Mouse (Mus musculus): ENCODE results near the gene Tmem88.

Gene Tmem88

DNA sequence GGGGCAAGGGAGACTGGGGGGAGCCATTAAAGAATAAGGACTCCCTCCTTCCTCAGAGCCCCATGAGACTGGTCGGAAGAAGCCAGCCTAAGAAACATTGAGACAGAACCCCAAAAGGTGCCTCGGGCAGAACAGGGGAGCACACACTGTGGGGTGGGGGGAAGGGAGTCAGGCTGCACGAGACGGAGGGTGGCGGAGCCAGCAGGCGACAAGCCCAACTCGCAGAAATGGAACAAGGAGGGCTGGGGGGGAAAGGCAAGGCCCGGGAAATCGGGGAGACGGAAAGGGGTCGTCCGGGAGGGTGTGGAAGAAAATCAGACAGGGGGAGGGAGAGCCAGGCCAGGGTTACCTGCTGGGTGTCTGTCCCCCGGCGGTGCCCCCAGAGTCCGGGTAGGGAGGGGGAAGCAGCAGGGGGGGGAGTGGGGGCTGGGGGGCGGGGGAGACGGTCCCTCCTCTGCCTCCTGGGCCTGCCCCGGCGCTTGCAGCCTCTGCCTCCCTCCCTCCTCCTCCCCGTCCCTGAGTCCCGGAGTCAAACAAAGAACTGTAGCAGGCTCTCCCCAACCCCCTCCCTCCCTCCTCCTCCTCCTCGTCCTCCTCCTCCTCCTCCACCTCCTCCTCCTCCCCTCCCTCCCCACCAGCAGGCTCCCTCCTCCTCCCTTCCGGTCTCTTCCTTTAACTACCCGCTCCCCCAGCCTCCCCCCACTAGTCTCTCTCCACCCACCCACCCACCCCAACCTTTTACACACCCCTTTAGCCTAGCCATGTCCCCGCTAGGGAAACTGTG is 17.8 kb upstream of the Tmem88 start:
- peak; percentile 63 for DNase-seq

DNA sequence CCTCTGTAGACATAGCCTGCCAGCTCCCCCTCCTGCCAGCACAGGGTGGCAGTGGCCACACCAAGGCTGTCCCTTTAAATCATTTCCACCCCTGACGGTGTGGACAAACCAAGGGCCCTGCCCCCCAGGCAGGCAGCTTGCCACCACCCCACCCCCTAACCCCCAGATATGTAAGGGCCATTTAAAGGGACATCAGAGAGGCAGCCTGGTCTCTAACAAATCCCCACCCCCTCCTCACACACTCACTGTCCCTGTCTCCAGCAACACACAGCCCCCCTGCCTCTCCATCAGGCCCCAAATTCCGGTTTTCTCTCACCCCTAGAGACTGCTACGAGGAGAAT is 17.3 kb upstream of the Tmem88 start:
- peak; percentile 64 for DNase-seq

DNA sequence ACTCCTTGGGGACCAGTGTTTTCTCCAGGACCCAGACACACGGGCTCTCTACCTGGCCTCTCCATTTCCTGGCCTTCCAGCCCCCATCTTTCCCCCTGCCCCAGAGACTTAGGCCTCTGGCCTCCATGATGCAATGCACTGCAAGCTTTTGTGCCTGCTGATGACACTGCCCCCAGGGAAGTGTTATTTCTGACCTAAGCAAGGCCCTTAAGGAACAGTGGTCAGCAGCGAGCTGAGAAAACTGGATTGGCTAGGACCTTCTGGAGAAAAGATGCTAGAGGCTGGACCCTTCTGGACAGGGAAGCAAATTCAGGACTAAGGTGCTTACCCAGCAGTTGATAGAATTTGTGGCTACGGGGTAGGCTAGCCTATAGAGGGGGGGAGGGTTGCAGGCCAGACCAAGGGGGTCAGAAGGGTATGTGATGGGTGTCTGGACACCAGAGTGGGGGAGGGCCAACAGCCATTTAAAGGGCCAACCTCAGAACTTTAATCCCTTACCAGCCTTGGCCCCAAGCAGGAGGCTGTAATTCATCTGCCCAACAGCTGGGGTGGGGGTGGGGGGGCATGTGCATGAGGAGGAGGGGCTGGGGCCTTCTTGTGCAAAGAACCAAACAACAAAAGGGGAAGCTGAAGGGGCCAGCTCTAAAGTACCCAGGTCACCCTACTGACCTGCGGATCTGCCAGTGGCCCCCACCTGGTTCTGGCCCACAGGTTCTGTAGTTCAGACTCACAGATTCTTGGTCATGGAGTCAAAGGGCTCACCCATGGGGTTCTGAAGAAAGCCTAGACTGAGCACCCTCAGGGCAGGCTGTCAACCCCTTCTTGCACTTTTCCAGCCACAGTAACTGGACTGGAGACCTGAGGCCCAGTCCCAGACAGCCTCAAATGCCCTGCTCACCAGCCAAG is 16.6 kb upstream of the Tmem88 start:
- DNase-seq: no peak

DNA sequence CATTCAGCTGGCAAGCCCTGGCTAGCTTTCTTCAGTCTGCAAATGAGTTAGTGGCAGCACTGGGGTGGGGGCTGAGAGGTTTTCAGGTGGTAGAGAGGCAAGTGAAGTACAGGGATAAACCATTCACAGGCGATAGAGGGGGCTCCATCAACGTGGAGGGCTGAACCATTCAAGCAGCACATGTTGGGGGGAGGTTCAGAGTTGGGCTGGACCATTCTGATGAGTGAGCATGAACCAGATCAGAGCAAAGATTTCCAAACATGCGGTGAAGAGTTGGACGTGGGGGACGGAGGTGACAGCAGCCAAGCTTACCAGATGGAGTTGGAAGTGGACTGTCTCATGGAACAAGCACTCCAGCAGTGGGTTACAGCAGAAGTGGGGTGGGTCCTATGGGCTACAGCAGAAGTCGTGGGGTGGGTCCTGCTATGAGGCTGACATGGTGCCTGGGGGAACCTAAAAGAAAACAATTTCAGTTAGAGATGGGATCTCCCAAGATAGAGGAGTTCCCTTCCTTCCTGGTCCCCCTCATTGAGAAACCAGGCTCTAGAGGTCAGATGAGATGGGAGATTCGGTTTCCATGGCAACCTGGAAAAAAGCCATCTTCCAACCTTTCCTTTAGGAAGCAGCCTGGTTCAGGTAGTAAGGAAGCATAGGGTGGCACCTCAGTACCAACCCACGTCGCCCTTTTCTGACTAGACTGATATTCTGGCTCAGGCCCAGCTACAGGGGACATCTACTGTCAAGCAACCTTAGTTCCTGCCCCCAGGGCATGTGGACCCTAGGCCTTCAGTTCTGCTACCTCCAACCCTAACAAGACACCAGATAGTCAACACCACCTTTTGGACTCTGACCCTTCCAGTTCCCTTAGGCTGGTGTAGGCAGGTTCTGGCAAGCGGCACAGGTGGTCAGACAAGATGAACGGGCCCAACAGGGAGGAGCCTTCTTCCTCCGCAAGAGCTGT is 15.5 kb upstream of the Tmem88 start, which contains the start of gene Kdm6b:
TSS of gene Kdm6b (minus strand) at position 455 of the 961 bp plus-strand sequence.
- no peak for DNase-seq

DNA sequence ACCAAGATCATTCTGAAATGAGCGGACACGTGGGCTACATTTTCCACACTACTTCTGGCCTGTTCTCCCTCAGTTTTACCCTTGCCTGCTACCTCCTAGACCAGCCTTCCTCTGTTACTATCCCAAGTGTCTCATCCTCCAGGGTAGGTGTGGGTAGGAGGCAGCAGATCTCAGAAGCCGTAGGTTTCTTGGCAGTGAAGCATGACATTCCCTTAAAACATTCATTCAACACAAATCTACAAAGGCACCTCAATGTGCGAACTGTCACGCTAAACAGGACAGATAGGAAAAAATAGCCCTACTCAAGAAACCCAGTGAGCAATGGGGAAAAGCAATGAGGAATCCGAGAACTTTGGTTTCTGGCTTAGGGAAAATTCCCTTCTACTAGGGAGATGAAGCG is 14.5 kb upstream of the Tmem88 start:
- no peak for DNase-seq

DNA sequence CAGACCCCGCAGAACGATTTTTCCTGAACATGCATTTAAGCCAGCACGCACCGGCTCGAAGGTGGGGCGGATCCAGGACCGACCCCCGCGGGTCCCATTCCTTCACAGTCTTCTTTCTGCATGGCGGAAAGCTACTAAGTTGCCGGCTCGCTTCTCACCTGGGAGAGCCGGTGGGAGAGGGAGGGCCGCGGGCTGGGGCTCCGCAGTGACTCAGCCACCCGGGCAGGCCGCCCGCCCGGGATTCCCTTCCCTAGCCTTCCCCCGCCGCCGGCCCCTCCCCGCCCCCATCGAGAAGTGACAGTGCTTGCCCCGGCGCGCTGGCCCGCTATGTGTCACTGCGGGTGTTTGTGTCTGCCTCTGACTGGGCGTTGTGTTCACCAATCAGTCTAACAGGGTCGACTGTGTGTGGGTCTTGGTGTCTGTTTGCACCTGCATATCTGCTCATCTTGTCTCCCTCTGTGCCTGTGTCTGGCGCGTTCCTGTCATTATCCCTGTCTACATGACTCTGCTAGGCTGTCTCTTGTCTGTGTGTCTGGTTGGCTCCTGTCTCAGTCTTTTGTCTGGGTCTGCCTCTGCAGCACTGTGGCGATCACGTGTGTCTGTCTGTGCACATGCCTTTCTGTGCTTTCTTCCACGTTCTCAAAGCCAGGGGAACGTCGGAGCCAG is 13.6 kb upstream of the Tmem88 start:
- DNase-seq: peak; percentile 71

DNA sequence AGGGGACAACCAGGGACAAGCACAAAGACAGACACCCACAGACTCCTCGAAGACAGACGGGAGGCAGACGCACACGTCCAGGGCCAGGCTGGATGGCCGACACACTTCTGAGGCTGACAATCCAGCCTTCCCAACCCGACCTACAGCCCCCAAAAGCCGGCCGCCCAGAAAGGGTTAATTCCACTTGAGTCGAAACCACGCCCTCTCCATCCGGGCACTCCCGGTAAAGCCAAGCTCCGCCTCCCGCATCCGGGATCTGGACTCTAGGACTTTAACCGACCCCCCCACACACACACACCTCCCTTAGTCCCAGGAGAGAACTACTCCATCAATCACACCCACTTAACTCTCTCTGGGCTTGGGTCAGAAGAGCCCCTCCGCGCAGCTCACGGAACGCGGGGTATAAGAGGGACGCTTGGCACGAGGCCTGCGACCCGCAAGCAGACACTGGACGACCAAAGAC is 13.1 kb upstream of the Tmem88 start:
- DNase-seq: peak; percentile 95

DNA sequence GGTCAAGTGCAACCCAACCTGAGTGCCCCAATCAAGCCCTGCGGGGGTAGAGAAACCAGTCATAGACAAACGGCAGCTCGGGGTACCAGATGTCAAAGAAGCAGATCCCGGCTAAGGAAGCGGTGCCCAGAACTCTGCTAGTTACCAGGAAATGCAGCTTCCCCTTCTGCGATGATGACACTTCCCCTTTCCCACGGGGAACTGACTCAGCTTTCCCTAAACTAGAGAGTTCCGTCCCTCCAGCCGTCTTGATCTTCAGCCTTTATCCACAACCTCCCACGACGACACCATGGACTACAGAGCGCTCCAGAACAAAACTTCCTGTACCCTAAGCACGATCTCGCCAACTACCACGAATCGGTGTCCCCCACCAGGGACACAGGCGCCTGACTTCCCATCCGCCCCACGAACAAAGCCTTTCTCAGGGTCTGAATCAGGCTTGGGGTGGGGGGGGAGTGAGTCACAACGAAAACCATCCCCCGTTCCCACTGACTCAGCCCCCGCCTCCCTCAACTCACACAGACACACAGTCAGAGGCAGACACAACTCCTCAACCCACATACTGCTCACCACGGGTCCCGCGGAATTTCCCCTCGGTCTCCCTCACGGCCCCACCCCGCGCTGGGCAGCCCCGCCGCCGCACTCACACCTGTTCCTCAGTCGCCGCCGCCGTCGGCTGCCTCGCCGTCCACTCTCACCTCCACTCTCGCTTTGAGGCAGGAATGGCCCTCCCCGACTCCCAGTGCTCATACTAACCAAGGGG is 12.5 kb upstream of the Tmem88 start:
- DNase-seq: no peak

DNA sequence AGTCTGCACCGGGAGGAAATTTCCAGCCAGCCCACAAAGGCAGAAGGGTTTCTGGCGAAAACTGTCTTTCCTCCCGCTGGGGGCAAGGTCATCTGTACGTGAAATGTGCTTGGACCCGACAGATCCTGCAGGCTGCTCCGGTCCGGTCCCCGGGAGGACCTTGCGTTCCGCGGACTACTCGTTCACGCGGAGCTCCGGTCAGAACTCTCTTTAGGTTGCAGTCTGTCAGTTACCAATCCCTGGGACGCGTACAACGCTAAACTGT is 11.9 kb upstream of the Tmem88 start:
- DNase-seq: no peak

DNA sequence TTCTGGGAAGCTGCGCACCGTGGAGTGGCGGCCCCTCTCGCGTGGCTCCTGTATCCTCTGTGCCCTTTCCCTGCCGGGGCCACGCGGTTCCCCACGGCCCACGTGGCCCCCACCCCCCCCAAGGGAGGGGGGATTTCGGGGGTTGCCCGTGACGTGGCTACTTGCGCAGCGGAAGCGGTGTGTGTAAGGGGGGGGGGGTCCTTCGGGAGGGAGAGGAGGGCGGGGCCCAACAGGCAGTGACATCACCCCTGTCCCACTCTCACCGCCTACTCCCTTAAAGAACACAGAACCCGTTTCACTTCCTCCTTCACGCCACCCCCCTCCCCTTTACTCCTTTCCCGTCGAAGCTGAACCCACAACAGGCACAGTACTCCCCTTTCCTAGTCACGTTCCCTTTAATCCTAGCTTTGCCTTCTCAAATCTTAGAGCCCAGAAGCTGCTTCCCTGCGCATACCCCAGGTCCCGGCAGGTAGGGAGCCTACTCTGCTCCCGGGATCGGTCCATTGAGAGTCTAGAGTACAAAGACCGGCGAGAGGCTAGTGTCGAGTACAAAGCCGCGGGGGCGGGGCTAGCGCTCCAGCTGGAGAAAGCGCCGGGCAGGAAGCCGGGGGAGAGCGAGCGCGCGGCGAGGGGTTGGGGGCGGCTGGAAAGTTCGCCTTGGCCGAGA is 11.5 kb upstream of the Tmem88 start:
- DNase-seq: peak; percentile 79

DNA sequence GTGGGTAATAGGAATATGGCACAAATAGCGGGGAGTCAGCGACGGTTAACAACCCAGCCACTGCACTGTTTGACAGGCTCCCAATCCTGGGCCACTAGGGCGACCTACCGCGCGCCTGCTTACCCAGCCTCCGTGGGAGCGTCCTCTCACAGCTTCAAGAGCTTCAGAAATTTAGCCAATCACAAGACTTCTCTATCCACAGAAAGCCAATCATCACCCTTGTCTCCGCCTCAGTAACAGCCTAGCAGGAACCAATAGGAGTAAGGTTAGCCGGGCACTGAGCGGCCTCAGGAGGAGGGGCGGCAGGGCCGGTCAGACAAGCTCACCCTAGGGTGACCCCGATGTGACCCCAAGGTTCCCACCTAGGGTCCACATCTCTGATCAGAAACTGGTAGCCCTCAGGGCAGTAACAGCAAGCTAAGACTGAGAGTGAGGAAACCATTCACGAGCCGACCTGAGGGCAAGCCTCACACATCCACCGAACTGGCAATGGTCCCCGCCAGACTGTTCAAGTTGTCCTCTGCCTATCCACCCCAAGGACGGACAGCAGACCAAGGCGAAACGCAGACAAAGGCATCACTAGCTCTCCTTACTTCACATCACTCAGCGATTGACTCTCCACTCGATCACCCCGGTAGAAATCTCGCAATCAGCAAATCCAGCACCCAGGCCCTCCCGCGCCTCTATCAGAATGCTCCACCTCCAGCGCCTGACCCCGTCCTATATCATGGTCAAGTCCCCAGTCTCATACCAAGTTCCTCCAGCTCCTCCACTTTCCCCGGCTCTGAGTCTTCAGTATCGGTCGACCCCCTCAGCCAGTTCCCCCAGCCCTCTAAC is 10.7 kb upstream of the Tmem88 start:
- DNase-seq: peak; percentile 55

DNA sequence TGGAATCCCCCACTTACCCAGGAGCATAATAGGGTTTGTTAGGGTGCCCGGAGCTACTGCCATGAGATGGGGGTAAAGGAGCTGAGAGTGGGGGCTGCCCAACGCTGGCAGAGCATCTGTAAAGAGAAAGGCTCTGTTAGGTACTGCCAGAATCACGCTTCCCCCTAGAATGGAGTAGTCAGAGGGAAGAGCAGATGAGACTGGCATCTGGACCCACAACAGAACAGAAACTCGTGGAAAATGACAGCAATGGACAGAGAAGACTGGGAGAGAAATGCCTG is 9.6 kb upstream of the Tmem88 start:
- DNase-seq: no peak

DNA sequence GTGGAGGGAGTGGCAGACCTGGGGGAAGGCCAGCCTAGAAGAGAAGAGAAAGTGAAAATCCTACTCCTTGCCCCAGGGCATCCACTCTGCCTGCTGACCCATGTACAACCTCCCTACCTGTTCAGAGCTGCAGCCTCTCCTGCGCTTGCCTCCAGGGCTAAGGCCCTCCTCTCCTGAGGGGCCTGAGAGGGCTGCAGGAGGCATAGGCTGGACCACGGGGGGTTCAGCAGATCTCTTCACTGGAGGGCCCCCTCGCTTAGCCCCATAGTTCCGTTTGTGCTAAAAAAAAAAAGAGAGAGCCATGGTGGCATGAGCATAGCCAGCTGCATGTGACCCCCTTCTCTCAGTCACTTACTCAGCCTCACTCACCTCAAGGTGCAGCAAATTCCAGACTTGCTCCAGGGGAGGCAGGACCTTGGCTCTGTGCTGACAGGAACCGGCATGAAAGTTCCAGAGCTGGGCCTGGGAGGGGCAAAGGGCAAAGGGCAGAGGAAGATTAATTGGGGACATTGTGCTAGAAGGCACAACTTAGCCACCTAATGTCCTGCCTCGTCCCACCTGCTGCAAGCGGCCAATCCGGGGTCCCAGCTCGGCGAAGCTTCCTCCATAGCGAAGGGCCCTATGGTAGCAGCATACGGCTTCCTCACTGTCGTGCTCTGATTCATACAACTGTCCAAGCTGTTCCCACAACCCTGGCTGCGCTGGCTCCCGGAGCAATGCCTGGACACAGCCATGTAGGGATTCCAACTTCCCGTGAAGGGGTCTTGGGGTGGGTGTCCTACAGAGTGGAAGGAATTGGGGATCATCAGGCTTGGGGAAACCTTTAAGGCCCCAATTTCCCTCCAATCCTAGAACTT is 9.1 kb upstream of the Tmem88 start:
- no peak for DNase-seq

DNA sequence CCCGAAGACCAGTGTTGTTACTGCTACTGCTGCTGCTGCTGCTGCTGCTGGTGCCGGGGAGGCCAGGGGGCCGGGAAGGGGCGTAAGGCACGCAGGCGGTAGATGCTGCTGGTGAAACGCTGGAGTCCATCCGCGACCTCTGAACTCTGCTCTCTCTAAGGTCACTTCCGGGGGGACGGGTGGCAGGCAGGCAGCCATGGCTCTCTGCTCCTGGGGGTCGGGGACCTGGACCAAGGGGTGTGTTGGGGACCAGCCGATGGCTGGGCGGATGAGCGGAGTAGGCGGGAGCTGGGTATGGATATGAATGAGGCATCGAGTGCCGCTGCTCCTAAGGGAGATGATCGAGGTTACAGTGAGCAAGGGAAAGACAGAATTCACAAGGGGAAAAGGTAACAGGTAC is 8.2 kb upstream of the Tmem88 start:
- no peak for DNase-seq

DNA sequence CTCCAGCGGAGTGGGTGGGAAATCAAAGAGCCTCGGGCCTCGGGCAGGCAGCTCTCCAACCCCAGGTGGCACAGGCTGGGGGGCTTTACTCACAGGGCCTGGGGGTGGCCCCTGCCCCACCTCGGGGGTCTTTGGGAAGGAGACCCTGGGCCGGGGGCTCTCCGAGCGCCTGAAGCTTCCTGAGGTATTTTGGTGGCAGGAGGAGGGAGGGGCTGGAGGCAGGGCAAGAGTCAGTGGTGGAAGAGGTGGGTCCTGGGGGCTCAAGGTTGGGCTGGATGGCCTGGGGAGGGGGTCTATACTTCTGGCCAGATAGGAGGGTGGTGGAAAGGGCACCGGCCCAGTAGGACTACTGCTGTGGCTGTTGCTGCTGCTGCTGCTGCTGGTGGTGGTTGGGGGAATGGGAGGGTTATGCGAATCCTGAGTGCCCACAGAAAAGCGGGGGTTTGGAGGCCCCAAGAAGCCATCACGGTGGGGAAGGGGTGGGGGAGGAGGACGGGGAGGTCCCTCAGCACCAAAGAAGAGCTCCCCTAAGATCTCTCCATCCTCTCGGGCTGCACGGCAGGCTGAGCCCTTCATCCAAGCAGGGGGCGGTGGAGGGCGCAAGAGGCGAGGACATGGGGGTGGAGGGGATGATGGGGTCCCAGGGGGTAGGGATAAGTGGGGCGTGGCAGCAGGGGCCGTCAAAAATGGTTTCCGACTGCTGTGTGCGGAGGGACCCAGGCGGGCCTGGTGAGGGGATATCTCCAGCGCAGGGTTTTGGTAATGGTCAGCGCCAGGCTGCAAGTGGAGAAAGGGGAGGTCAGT is 7.6 kb upstream of the Tmem88 start:
- DNase-seq: no peak

DNA sequence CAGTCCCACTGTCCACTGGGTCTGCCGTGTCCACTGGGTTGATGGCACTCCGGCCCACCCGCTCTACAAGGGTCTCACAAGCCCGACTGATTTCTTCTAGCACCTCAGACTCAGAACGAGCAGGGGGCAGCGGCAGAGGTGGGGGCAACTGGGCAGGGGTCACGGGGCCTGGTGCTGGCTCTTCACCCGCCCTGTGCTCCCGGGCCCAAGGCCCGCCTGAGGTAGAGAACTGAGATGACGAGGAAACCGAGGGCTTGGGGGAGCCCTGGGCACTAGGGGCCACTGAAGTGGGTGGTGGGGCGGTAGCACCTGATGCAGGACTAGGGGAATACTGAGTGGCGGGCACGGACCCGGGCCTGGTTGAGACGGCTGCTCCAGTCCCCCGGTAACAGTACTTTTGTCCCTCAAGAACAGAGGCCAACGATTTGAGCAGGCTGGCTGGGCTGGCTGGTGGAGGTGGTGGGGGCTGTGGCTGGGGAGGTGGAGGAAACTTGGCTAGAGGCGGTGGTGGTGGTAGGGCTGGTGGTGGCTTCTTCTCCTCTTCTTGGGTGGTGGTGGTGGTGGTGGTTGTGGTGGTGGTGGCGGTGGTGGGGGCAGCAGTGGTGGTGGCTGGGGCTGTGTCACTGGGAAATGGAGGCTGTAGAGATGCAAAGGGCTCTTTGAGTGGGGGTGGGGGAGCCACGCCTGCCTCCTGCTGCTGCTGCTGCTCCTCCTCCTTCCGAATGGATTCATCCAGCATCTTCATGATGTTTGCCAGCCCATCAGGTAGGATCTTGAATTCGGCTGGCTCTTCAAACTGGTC is 6.8 kb upstream of the Tmem88 start:
- no peak for DNase-seq

DNA sequence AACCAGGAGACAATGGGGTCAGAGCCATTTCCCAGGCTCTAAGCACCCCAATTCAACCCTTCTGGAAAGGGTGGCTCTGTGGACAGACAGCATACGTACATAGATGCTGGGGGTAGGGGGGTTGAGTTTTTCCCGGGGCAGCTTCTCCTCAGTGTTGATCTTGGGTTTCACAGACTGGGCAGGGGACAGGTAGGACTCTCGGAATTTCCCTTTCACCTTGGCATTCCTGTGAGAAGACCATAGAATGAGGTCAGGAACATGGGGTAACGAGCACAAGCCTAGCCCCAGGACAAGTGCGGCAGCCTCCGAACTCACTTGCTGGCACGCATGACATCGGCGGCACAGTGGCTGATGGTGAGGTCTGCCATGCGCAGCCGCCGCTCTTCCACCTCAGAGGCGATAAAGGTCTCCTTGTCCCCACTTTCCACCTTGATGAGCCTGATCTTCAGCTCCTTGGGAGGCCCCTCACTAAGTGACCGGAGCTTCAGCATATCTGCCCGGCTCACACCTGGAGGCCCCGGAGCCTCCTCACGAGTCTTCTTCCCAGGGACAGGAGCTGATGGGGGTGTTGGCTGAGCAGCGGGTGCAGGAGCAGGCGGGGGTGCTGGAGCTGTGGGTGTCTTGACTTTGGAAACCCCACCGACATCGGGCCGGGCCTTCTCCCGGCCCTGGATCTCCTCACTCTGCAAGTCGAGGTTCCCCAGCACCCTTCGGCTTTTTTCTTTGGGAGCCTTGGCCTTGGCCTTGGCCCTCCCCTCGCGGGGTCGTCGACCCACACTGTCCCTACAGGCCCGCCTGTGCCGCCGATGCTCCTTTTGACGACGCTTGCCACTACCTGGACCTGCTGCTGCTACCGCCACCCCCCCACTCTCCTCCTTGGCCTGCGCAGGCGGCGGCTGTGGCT is 5.9 kb upstream of the Tmem88 start:
- no peak for DNase-seq
